Mouse (Mus musculus): ENCODE measurements at regions not wholly inside any gene's neighbourhood (a gene's known extent, or its start where the extent isn't known, plus 50 kb on each side); places are given as distances from the start of the nearest gene placed in this dataset.

DNA sequence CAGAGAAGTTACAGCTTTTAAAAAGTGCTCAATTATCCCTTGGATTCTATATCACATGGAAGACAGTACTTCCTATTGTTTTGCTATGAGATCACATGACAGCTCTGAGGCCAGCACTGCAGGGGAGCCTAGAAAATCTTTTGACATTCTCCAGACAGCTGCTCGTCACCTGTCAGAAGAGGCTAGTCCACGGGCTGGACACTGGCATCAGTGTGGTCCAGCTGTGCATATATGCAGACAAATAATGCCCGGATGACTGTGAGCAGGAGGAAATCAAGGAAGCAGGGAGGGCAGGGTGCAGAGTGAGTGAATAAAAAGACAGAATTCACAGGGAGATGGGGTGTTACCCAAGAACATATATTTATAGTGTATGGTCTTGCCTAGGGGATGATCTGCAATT is 270.4 kb downstream of the Rnf144a start:
- ATAC-seq (ENCODE audit: insufficient number of reproducible peaks, low FRiP score, low TSS enrichment): no peak

DNA sequence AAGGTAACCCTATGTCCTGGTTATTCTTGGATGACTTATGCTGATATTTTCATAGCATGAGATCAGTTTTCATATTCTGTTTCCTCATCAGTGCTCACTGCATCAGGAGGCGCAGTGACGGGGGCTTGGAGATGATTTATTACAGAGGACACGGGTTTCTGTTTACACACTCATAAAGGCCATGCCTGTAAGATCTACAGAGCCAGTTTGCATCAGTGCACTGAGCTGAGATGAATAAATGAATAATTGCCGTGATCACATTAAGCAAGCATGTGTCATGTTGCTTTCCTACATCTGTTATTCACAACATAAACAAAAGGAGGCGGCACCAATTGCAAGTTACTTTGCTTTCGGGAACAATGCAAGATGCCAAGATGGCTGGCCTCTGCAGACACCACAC is 271.6 kb downstream of the Rnf144a start:
- ATAC-seq (ENCODE audit: insufficient number of reproducible peaks, low FRiP score, low TSS enrichment): no peak

DNA sequence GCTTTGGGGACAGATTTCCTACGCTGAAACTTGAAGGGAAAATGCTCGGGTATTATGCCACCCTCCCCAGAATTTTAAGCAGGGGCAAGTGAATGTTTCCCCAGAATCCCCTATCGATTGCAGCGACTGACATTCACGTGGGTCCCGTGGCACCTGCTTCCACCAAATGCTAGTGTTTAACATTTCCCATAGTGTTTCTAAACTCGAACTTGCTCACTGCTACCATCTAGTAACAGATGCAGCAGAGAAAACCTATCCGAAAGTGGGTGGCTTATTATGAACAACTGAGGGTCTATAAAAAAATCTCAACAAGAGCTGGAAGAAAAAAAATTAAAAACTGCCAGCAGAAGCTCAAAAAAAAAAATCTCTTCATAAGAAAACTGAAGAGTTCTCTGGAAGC is 284.2 kb downstream of the Rnf144a start:
- no peak for ATAC-seq (ENCODE audit: insufficient number of reproducible peaks, low FRiP score, low TSS enrichment)

DNA sequence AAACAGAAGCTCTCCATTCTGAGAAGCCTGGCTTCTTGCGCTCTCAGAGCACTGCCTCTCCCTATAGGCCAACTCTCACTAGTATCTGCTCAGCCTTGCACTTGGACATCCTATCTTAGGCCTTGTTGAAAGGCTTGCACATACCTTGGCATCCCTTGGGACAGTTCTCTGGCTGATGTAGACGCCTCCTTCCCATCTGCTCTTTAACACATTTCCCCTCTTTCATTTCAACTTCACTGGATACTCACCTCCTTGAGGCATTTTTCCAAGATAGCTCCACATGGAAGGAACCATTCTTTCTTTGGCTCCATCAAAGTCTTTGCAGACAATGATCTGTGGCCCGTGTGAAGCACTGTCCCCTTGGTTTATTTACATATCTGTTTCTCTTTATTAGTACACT is 285.0 kb downstream of the Rnf144a start:
- no peak for ATAC-seq (ENCODE audit: insufficient number of reproducible peaks, low FRiP score, low TSS enrichment)

DNA sequence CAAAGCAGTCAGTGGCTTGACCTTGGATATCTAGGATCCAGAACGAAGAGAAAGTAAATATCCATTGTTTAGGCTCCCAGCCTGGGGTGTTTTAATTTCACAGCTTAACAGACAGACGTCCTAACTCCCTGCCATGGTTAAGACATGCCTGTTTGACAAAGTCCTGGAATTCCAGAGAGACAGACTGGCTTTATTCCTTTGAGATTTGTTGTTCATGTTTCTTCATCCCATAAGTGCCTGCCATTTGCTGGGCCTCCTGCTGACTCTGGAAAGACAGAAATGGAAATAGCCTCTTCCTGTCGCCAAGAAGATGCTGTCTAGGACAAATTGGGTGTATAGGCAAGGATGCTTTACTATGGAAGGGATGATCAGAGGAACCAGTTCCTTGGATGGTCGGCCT is 285.5 kb downstream of the Rnf144a start:
- no peak for ATAC-seq (ENCODE audit: insufficient number of reproducible peaks, low FRiP score, low TSS enrichment)

DNA sequence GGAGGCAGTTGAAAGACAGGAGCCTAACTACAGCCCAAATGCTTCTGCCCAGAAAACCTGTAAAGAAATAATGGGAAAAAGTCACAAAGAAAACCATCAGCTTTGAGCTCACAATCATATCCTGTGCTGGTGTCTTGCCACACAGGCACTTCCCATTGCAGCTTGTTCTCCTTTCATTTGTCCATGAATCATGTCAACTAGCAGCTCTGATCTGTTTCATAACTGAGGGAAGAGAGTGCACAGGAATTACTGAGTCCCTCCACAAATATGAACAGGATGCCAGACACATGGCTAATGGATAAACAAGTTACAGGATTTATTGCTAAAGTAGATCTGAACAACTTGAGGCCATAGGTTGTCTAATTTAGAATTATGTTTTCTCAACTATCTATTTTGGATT is 286.2 kb downstream of the Rnf144a start:
- no peak for ATAC-seq (ENCODE audit: insufficient number of reproducible peaks, low FRiP score, low TSS enrichment)

DNA sequence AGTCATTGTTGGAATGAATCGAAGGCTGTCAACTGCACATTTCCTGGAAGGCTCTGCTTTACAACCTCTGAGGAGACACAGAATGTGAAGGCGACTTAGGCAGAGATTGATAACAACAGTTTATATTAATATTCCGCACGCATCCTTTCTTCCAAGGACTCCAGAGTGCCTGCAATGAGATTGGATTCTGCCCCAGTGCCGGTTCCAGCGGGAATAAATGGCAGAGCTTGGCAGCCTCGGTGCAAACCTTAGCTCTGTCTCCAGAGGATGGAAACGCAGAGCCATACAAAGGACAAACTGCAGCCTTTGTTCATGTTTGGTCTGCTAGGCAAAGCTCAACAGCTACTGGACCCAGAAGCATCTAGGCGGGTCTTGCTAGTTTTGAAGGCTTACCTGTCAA is 288.8 kb downstream of the Rnf144a start:
- ATAC-seq (ENCODE audit: insufficient number of reproducible peaks, low FRiP score, low TSS enrichment): no peak

DNA sequence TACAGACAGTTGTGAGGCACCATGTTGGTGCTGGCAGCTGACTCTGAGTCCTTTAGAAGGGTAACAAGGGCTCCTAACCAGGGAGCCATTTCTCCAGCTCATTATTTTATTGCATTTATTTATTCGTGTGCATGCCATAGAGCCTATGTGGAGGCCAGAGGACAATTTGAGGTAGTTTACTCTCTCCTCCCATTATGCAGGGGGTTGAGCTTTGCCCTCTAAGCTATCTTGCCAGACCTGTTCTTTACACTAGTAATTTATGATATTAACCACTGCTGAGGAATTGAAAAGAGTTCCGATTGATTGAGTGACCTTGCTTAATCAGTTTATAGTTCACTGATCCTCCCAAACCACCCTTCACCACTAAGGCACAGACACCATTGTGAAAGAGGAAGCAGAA is 290.8 kb downstream of the Rnf144a start:
- ATAC-seq (ENCODE audit: insufficient number of reproducible peaks, low FRiP score, low TSS enrichment): no peak

DNA sequence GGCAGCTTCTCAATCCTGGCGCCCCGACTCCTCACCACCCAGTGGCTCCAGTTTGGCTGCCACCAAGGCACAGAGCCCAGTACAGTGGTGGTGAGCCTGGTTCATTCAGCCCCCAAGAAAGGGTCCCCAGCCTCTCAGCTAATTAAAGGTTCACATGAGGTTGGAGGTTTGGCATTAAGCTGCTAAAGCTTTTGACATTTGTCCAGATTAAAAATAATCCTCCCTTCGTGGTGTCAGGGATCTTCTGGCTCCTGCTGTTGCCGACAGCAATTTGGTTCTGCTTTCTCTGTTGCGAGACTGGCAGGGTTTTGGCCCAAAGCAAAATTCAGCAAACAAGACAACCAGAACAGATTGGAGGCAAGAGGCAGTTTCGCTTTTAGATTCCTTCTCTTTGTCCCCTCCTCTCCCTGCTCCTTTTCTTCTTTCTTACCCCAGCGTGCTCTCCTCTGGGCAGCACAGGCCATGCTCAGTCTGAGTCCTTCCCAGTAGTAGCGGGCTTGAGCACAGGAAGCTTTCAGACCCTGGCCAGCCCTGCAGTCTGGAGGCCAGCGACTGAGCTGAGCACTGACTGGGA is 299.6 kb downstream of the Rnf144a start:
- ATAC-seq (ENCODE audit: insufficient number of reproducible peaks, low FRiP score, low TSS enrichment): no peak

DNA sequence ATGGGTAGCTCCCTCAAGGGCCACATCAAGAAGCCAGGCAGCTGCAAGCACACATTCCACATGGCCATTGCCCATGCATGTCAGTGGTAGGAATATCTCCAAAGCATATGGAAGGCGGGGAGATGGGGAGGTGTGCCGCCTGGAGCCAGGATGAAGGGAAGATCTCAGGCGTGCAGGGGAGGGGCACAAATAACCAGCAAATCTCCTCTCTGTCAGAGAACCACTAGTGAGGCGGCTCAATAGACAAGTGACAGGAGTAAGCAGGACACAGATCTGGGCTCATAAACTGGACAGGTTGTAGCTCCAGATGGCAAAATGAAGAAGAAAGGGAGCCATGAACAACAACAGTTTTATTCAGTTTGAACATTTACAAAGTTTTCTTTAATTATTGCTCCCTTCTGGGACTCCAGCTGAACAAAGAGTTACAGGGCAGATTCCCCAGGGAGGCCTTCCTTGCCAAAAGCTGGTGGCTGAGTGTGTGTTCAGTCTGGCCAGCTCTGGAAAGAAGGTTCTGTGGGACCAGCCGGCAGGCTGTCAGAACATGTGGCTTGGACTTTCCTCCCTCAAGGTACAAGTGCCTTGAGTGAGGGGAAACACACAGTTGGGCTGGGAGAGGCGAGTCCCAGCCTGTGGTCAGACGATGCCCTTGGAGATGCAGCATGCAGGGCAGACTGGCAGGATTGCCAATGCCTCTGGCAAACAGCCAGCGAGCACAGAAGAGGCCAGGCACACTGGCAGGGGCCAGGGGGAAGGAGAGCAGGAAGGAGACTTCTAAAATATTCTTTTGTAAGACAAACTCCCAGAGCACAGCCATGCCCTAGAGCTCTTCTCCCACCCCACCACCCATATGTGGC is 302.7 kb downstream of the Rnf144a start:
- peak; percentile 78 for ATAC-seq (ENCODE audit: insufficient number of reproducible peaks, low FRiP score, low TSS enrichment)

DNA sequence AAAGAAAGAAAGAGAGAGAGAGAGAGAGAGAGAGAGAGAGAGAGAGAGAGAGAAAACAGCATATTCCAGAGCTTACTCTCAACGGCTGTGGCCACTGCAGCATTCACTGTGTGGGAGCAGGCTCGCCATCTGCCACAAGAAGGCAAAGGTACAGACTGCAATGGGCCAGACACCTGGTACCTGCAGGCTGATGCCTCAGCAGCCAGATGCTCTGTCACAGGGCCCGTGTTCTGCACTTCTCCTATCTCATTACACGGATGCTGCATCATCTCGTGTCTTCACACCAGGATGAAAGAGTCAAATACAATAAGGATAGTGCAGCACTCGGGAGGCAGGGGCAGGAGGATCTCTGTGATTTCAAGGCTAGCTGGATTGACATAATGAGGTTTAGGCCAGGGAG is 305.2 kb downstream of the Rnf144a start:
- ATAC-seq (ENCODE audit: insufficient number of reproducible peaks, low FRiP score, low TSS enrichment): no peak

DNA sequence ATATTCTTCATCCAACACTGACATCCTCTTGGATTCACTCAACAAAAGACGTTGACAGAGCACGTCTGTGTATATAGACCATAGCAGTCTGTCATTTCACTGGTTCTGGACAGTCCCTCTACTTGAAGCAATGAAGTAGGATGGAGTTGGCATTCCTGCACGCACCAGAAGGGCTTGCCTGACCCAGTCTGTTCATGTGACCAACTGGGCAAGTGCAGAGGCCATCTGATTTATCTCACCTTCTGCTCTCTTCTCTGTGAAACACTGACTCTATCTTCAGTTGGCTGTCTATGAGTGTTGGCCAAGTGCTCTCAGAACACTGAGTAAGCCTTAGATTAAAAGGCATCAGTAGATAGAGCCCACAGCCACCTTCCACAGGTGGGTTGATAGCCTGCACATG is 310.7 kb downstream of the Rnf144a start:
- ATAC-seq (ENCODE audit: insufficient number of reproducible peaks, low FRiP score, low TSS enrichment): peak; percentile 76

DNA sequence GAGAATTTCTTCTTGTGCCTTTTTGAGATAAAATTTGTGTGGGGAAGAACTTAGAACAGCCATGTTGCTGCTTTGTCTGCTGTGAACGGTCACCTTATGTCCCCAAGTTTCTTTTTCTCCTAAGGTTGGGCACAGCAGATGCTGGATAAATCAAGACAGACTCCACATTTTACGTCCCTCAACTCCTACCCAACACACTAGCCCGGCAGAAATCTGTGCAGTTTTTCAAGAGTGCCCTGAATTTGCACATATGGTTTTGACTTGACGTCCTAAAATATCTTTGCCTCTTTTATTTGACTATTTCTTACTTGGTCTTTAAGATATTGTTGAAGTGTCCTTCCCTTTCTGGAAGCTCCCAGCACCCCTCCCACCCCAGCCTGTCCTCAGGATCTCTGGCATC is 312.7 kb downstream of the Rnf144a start:
- ATAC-seq (ENCODE audit: insufficient number of reproducible peaks, low FRiP score, low TSS enrichment): no peak

DNA sequence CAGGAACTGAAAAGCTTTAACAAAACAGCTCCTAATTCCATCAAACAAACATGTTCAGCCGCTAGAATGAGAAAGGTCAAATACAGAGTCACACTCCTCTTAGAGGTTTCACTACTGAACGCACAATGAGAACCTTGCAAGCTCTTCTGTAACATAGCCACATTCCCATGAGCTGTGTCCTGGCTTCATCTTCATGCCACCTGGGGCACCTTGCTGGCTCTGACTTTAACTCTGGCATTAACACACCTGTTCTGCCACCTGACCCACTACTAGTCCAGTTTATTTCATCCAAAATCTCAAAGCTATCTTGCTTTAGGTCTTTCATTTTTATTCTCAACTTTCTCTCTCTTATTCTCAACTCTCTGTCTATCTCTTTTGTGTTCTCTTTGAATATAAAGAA is 314.9 kb downstream of the Rnf144a start:
- ATAC-seq (ENCODE audit: insufficient number of reproducible peaks, low FRiP score, low TSS enrichment): peak; percentile 54; the same call in 1 of the 2 replicates

DNA sequence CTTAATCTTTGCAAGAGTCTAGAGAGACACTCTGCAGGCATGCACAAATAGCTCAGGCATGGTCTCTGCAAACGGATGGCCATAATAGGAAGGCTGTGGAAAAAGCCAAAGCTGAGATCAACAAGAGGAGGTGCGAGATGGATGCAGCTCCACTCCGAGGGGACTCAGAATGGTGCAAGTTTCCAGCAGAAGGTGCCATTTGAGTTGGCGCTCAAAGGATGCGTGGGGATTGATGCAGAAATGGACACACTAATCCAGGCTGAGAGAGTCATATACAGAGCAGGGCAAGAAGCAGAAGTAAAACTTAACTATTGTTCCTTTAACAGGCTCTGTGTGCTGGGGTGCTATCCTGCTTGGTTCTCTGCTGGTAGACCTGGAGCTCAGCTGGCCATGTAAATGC is 315.9 kb downstream of the Rnf144a start:
- no peak for ATAC-seq (ENCODE audit: insufficient number of reproducible peaks, low FRiP score, low TSS enrichment)

DNA sequence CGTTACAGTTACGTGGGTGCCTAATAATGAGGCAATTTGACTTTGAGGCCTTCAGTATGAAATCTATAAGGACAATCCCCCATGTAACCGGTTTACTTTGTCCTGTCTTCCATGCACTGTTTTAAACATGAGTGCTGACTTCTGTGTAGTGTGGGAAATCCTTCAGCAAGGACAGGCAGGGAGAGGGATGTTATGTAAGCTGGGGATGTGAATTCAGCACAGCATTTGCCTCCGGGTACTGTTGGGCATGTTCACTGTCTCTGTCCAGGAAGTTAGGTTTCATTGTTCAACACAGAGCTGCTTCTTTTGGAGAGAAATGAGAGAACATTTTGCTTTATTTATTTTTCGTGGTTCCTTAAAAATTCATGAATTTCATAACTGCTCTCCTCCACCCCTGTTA is 322.7 kb downstream of the Rnf144a start:
- 0 out of 2 replicates have a peak, but pooled peaks have one; percentile 42 for ATAC-seq (ENCODE audit: insufficient number of reproducible peaks, low FRiP score, low TSS enrichment)

DNA sequence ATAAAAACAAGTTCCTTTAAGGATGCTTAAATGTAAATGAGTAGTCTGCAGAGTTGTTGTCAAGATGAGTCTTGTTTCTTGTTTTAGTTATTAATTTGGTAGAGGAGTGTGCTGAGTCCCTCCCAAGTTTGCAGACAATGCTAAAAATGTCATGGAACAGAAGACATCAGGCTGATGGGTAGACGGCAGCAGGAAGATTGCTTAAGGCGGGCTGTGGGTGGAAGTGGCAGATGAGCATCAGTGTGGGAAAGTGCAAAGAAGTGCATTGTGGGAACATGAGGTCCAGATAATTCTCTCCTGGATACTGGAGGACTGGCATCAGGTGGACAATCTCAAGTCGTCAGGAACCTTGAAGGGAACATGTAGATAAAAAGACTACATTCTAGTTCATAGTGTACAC is 323.2 kb downstream of the Rnf144a start:
- no peak for ATAC-seq (ENCODE audit: insufficient number of reproducible peaks, low FRiP score, low TSS enrichment)

DNA sequence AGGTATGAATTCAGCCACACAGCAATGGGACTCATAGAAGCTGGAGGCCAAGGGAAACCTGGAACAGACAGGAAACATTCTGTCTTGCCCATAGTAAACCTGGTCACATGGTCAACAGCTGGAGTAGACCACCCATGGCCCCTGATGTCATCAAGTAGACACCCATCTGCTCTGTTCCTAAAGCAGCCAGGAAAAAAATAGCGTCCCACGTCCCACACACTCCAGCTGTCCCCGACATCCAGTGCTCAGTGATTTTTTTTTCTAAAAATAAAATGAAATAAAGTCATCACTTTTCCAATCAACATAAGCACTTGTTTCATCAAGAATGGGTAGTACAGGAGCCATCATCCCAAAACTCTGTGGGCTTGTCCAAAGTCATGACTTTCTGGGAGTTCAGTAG is 326.7 kb downstream of the Rnf144a start:
- ATAC-seq (ENCODE audit: insufficient number of reproducible peaks, low FRiP score, low TSS enrichment): no peak

DNA sequence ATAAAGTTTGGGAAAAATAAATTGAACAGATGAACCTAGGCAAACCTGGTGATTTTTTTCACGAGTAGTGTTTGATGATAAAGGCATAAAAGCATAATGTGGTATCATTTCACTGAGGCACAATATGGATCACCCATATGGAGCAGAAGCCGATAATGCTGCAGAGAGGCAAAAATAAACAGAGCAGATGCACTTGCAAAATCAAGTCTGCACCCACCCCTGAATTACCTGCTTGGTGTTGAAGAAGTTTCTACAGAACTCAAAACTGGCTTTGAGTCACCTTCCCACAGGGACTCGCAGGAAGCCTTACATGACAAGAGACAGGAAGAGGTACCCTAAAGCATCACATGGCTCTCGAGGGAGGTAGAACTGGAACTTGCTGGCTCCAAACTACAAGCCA is 328.1 kb downstream of the Rnf144a start:
- ATAC-seq (ENCODE audit: insufficient number of reproducible peaks, low FRiP score, low TSS enrichment): no peak

DNA sequence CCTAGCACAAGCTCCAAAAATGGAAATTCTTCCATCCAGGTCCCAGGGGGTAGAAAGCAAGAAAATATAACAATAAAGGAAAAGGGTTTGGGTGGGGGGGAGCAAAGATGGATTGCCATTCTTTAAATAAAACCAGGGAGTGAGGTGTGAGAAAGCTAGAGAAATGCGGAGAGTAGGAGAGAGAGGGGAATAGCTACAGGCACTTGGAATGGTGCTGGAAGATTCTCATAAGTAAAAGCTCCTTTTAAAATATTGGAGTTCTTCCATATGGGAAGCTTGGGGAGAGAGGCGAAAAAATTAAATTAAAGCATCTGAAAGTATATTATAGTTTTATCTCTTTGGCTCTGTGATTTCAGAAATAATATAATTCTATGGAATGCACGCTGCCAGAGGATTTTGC is 328.6 kb downstream of the Rnf144a start:
- ATAC-seq (ENCODE audit: insufficient number of reproducible peaks, low FRiP score, low TSS enrichment): no peak

DNA sequence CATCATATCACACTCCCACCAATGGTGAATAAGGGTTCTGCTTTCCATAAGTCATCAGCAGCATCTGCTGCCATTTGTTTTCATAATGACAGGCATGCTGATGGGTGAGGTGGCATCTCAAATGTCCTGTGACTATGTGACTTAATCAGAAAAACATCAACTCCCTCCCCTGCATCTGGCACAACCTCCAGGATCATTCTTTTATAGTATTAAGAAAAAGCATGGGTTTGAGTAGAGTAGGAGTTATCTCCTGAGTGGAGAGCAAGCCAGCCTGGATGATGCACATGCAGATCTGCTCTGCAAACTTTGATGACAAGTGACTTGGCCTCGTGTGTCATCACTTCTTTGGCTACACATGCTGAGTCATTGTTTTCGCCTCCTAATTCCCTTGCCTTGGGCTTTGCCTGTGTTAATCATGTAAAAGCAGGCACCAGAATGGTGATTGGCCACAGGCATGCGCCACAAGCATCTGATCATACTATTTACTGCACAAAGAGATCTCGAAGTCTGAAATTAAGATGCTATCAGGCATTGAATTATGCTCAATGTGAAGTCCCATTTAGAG is 335.9 kb downstream of the Rnf144a start:
- no peak for ATAC-seq (ENCODE audit: insufficient number of reproducible peaks, low FRiP score, low TSS enrichment)

Measured in cerebellum, adult (tissue).